Mouse (Mus musculus) stomach, embryonic 15.5 days (tissue): ENCODE results near the gene Unc93a. TPM values are rescaled to one million over a fixed set of nuclear protein-coding genes. Genes with fewer than 3 reads are reported as not detected.

Source experiments
- polyA plus RNA-seq: library from polyadenylated mRNA; unstranded; fragments of >200 nt; fragmentation: Nextera tagmentation; extraction: Ambion mirVana; gene quantifications from 2 replicates; pipeline ENCODE4 v1.2.1, GENCODE M21; 2015

Unc93a gene
- polyA plus RNA-seq, 1 experiment from 2014 or later: not detected

Other genes starting within 250 kb of the Unc93a start
- 1.0 and 1.3 TPM in 2 replicates for gene Pnldc1, start 221.6 kb downstream of the Unc93a start, polyA plus RNA-seq
- gene Tcp1, start 216.1 kb downstream of the Unc93a start, polyA plus RNA-seq: 369 and 399 TPM in 2 replicates
- 147 and 163 TPM in 2 replicates for gene Mrpl18, start 215.5 kb downstream of the Unc93a start, polyA plus RNA-seq
- gene Acat3, start 191.2 kb downstream of the Unc93a start, polyA plus RNA-seq: 1.2 and 1.6 TPM in 2 replicates
- 146 and 154 TPM in 2 replicates for gene Acat2, start 171.1 kb downstream of the Unc93a start, polyA plus RNA-seq
- gene Wtap, start 137.6 kb downstream of the Unc93a start, polyA plus RNA-seq: 119 and 122 TPM in 2 replicates
- gene Sod2, start 125.0 kb downstream of the Unc93a start, polyA plus RNA-seq: 139 and 140 TPM in 2 replicates
- not detected in 2 replicates for gene Gpr31b, start 79.5 kb downstream of the Unc93a start, polyA plus RNA-seq
- gene Tcp10b, start 70.7 kb downstream of the Unc93a start, polyA plus RNA-seq: 0.06 and 0.09 TPM in 2 replicates
- gene Smok2a, start 89.4 kb upstream of the Unc93a start, polyA plus RNA-seq: not detected in 2 replicates
- not detected in 2 replicates for gene Smok2b, start 98.4 kb upstream of the Unc93a start, polyA plus RNA-seq
- not detected in 2 replicates for gene Tcp10c, start 222.8 kb upstream of the Unc93a start, polyA plus RNA-seq